Mouse (Mus musculus) forebrain, postnatal 0 days (tissue): ENCODE results near the gene Eif2b3. TPM values are rescaled to one million over a fixed set of nuclear protein-coding genes. Genes with fewer than 3 reads are reported as not detected.

Experiments
- ATAC-seq: fragments of 200-750 bp; cut with Nextera tagmentation; 2 replicates; pipeline ENCODE4 v1.8.0; 2017; ENCODE audit warnings: mild to moderate bottlenecking, moderate library complexity
- DNase-seq: peaks from one replicate; pipeline ENCODE4 v3.0.0-alpha.2; 2015
- H3K27ac ChIP-seq: fragments of 300-500 bp; sonication (generic); 2 replicates; pipeline ENCODE4 v1.5.1; 2014; ENCODE audit warnings: low read depth, mild to moderate bottlenecking, antibody characterized with exemption, low read length, moderate library complexity, mixed read lengths
- H3K27me3 ChIP-seq: fragments of 300-500 bp; sonication (generic); 2 replicates; pipeline ENCODE4 v1.6.1; 2014; ENCODE audit warnings: mild to moderate bottlenecking, low read length, mixed read lengths; ENCODE audit not compliant: insufficient read depth
- H3K36me3 ChIP-seq: fragments of 300-500 bp; sonication (generic); 2 replicates; pipeline ENCODE4 v1.6.1; 2014; ENCODE audit warnings: mild to moderate bottlenecking, moderate library complexity; ENCODE audit not compliant: insufficient read depth
- H3K4me1 ChIP-seq: fragments of 300-500 bp; sonication (generic); 2 replicates; pipeline ENCODE4 v1.6.1; 2014; ENCODE audit warnings: antibody characterized with exemption; ENCODE audit not compliant: insufficient read depth
- H3K4me2 ChIP-seq: fragments of 300-500 bp; sonication (generic); 2 replicates; pipeline ENCODE4 v1.6.1; 2014; ENCODE audit warnings: low read depth, mild to moderate bottlenecking, moderate library complexity
- H3K4me3 ChIP-seq: fragments of 300-500 bp; sonication (generic); 2 replicates; pipeline ENCODE4 v1.5.1; 2014; ENCODE audit warnings: low read depth, low read length, mixed read lengths
- H3K9ac ChIP-seq: fragments of 300-500 bp; sonication (generic); 2 replicates; pipeline ENCODE4 v1.6.1; 2014; ENCODE audit warnings: mild to moderate bottlenecking
- H3K9me3 ChIP-seq: fragments of 300-500 bp; sonication (generic); 2 replicates; pipeline ENCODE4 v1.6.1; 2016; ENCODE audit warnings: low read length
- CTCF ChIP-seq: sonication (generic); IDR thresholded peaks from 2 replicates; pipeline ENCODE4 v1.5.1; 2016; ENCODE audit warnings: antibody characterized with exemption, control low read depth, low read depth
- WGBS: fragments of 180-500 bp; shearing (Covaris S2); extraction: QIAGEN DNeasy Blood & Tissue Kit; methylation state at CpG from one replicate; pipeline ENCODE4 v1.1.7; 2014; 5-methylcytosine and 5-hydroxymethylcytosine counted together
- polyA plus RNA-seq: library from polyadenylated mRNA; unstranded; fragments of >200 nt; fragmentation: Nextera tagmentation; extraction: Ambion mirVana; gene quantifications from 2 replicates; pipeline ENCODE4 v1.2.1, GENCODE M21; 2015
- total RNA-seq: library from RNA; depleted of rRNA; stranded (reverse); fragments of >200 nt; gene quantifications from 2 replicates; pipeline ENCODE4 v1.2.3, GENCODE M21; 2014

Gene Eif2b3
- total and polyA plus RNA-seq, 2 experiments from 2014 or later = 24.7 to 59.9 TPM

GRCm38 (mm10) chr4:117110985-117111384 is 91.8 kb downstream of the Eif2b3 start:
- Histone ChIP-seq H3K4me1 (no peaks in the 10 kb centered on the region), H3K4me2 (no peak overlapping the region), H3K27ac (no peak overlapping the region), H3K9me3 (no peaks in the 10 kb centered on the region), H3K4me3 (no peak overlapping the region), H3K36me3 (peaks cover 45% of the 10 kb centered on the region), H3K9ac (no peak overlapping the region), H3K27me3 (no peaks in the 10 kb centered on the region)
- TF ChIP-seq CTCF = no peak
- 97% methylated on average over 11 of the region's 11 CpGs for WGBS
- no peak for ATAC-seq
- no peak for DNase-seq

- 85% methylated on average over 1 of the region's 1 CpGs for WGBS
- 0 out of 2 replicates have a peak, but pooled peaks have one; percentile 14 for TF ChIP-seq CTCF
- Histone ChIP-seq H3K27me3 (no peaks in the 10 kb centered on the region), H3K36me3 (peaks cover 38% of the 10 kb centered on the region), H3K4me2 (no peak overlapping the region), H3K9me3 (no peaks in the 10 kb centered on the region), H3K4me1 (no peaks in the 10 kb centered on the region), H3K9ac (no peak overlapping the region), H3K27ac (no peak overlapping the region), H3K4me3 (no peak overlapping the region)
- ATAC-seq (no peak), DNase-seq (no peak)
Measured at GRCm38 (mm10) chr4:117113237-117113636, 94.0 kb downstream of the Eif2b3 start.

DNA sequence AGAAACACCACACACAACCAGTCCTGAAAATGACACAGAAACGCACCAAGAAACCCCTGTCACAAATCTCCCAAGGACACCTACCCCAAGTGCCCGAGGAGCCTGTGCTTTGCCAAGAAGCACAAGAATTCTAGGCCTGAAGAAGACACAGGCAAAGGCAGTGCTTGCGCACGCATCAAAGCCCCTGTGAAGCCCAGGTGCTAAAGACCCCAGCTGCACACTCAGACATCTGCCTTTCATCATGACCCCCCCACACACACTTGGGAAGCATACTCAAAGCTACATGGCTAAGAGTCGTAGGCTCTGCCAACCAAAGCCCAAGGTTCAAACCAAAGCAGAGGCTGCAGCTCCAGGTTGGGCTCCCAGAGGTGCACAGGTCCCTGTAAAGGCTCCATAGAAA is 96.4 kb downstream of the Eif2b3 start:
- Histone ChIP-seq H3K9me3 (no peaks in the 10 kb centered on the region), H3K9ac (no peak overlapping the region), H3K27ac (no peak overlapping the region), H3K27me3 (no peaks in the 10 kb centered on the region), H3K4me1 (no peaks in the 10 kb centered on the region), H3K4me3 (no peak overlapping the region), H3K4me2 (no peak overlapping the region), H3K36me3 (peaks cover 17% of the 10 kb centered on the region; the same call in 1 of the 2 replicates)
- WGBS = 85% methylated on average over 5 of the region's 5 CpGs
- TF ChIP-seq CTCF = no peak
- ATAC-seq = no peak
- no peak for DNase-seq

DNA sequence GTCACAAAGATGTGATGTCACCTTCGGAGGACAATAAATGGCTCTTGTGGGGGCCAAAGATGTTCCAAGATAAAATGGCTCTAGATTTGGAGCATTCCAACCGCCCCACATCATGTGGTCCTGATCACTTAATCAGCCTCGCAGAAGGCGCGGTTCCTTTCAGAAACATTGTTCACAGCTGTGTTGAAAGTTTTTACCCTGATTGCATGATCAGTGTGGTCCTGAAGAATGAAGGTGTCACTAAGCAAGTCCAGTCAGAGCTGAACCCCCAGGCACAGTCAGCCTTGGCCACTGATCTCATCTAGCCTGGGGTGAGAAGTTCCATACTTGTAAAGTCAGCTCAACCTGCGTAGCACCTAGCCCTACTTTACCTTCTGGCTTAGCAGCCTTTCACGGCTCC is 98.7 kb downstream of the Eif2b3 start:
- DNase-seq = no peak
- H3K9ac ChIP-seq = no peak overlapping the region
- no peak for ATAC-seq
- H3K4me2 ChIP-seq = no peak overlapping the region
- peaks cover 5% of the 10 kb centered on the region; the same call in 1 of the 2 replicates for H3K36me3 ChIP-seq
- 0 out of 2 replicates have a peak, but pooled peaks cover 3% of the 10 kb centered on the region for H3K4me1 ChIP-seq
- H3K4me3 ChIP-seq = no peak overlapping the region
- H3K27me3 ChIP-seq = no peaks in the 10 kb centered on the region
- TF ChIP-seq CTCF = no peak
- H3K27ac ChIP-seq = no peak overlapping the region
- WGBS = 94% methylated on average over 7 of the region's 7 CpGs
- H3K9me3 ChIP-seq = no peaks in the 10 kb centered on the region

DNA sequence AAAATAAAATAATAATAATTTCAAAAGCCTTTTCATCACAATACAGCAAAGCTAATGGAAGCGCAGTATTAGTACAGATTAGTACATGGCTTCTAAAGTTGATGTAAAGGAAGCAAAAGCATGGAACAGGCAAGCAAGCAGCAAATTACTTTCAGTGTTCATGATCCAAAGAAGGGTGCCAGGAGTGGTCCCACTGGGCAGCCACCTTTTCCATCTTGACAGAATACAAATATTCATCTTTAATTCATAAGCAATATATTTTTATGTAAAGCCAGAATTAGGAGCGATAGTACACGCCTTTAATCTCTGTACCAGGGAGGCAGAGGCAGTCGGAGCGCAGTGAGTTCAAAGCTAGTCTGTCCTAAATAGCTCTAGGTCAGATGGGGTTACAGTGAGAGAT is 100.4 kb downstream of the Eif2b3 start:
- Histone ChIP-seq H3K4me1 (0 out of 2 replicates have a peak, but pooled peaks cover 3% of the 10 kb centered on the region), H3K9me3 (no peaks in the 10 kb centered on the region), H3K4me2 (peak overlapping the region; percentile 99), H3K9ac (peak overlapping the region; percentile 73), H3K4me3 (peak overlapping the region; percentile 66), H3K36me3 (peaks cover 4% of the 10 kb centered on the region; the same call in 1 of the 2 replicates), H3K27me3 (no peaks in the 10 kb centered on the region), H3K27ac (peak overlapping the region; percentile 94)
- DNase-seq = peak; percentile 10
- no peak for ATAC-seq
- TF ChIP-seq CTCF = no peak
- WGBS = 78% methylated on average over 5 of the region's 5 CpGs

- peak overlapping the region; percentile 99 for H3K4me2 ChIP-seq
- 7% methylated on average over 10 of the region's 10 CpGs for WGBS
- H3K9ac ChIP-seq = peak overlapping the region; percentile 73
- H3K4me3 ChIP-seq = peak overlapping the region; percentile 66
- ATAC-seq = no peak
- H3K4me1 ChIP-seq = peaks cover 6% of the 10 kb centered on the region
- no peaks in the 10 kb centered on the region for H3K27me3 ChIP-seq
- no peaks in the 10 kb centered on the region for H3K36me3 ChIP-seq
- no peak for TF ChIP-seq CTCF
- DNase-seq = no peak
- peak overlapping the region; percentile 94 for H3K27ac ChIP-seq
- no peaks in the 10 kb centered on the region for H3K9me3 ChIP-seq
Measured at GRCm38 (mm10) chr4:117120052-117120444, 100.8 kb downstream of the Eif2b3 start.

GRCm38 (mm10) chr4:117120445-117121414 is 101.5 kb downstream of the Eif2b3 start:
- Histone ChIP-seq H3K9ac (peak overlapping the region; percentile 73), H3K27me3 (no peaks in the 10 kb centered on the region), H3K9me3 (no peaks in the 10 kb centered on the region), H3K4me2 (peak overlapping the region; percentile 99), H3K4me3 (peak overlapping the region; percentile 66), H3K27ac (peak overlapping the region; percentile 94), H3K4me1 (peaks cover 13% of the 10 kb centered on the region), H3K36me3 (no peaks in the 10 kb centered on the region)
- ATAC-seq = peak; percentile 98
- DNase-seq = peak; percentile 96
- TF ChIP-seq CTCF = peak; percentile 89
- 2% methylated on average over 69 of the region's 69 CpGs for WGBS
